Mouse (Mus musculus): ENCODE results near the gene Zfp819.
"Not testable (repeated sequence)": the region's sequence is repeated elsewhere in the genome, so short reads cannot be mapped to it uniquely, and the experiment has no call there.

GRCm38 (mm10) chr7:43667221-43667620 lies 60.3 kb downstream of the Zfp819 start:
- not testable (repeated sequence) for TF ChIP-seq CTCF, POLR2A (IDR thresholded peaks at IDR 0.05; ENCODE audit: extremely low read depth, insufficient read depth, low read length)
